Comparison of ENCODE assay signal across 17 mouse cellular contexts in the genomic region with DNA sequence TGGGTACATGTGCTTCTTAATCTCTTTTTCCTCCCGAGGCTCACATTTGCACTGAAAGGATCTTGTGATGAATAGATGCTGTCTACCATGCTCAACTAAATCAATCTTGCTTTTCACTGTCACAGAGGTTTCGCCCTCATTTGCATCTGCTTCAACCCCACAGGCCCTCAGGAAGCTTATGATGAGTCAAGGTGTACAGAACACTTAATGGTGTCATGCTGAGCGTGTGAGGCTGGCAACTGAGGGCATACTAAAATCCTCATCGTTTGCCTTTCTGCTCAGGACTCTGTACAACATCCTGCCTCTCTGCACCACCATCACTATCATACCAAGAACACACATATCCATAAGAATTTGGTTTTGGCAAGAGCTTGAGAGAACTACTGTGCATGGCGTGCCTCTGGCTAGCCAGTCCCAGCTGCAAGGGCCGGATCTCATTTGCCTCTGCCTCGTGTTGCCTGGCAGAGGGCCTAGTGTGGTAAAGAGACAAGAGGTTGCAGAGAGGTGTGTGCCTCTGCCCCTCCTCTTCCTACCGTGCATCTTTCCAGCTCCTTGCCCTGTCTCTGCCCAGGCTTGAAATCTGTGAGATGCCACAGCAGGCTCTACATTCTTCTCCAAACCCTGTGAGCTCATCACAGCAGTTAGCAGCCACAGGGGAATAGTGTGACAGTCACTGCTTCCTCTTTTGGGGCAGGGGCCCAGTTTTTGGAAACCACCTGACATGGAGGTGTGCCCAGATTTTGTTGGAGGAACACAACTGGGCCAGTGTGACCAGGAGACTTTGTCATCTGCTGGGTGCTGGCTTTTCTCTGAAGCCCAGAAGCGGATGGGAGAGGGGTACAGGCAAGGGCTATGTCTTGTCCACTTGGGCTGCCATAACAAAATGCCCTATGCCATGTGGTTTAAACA. TPM values are rescaled to one million over a fixed set of nuclear protein-coding genes. Genes with fewer than 3 reads are reported as not detected.
DNase-seq lines count a peak whose midpoint lies in the region; ATAC-seq lines count a peak whose summit lies in the region.
"Had no signal": no experiment of that assay in that cellular context is flagged by ENCODE, and none has a peak within 500 bp of the region (broad histone marks: within the 10 kb centered on the region; RNA-seq: fewer than 3 reads in every experiment).

No protein-coding gene starts in this region.

- H3K4me2 ChIP-seq in embryonic facial prominence, embryonic 14.5 days (ENCODE audit: low read depth, low read length) = no peak overlapping the region
- H3K4me2 ChIP-seq: heart, embryonic 11.5 days had no signal

- WGBS in embryonic facial prominence, embryonic 14.5 days = 67% methylated on average over 9 of the region's 9 CpGs
- 86% methylated on average over 9 of the region's 9 CpGs for WGBS in embryonic facial prominence, embryonic 10.5 days

- no peak for ATAC-seq in embryonic facial prominence, embryonic 14.5 days (ENCODE audit: low read depth)
- ATAC-seq: inflammation-experienced regulatory T-cells, adult 6 months had no signal

- H3K36me3 ChIP-seq in embryonic facial prominence, embryonic 14.5 days (ENCODE audit: control insufficient read depth, insufficient read depth, low read length) = no peaks in the 10 kb centered on the region
- H3K36me3 ChIP-seq in embryonic facial prominence, embryonic 10.5 days (replicated peaks) = no peaks in the 10 kb centered on the region
- H3K36me3 ChIP-seq: midbrain, embryonic 10.5 days had no signal

- no peak overlapping the region for H3K4me3 ChIP-seq in embryonic facial prominence, embryonic 14.5 days (ENCODE audit: low read depth, low read length)
- no peak overlapping the region for H3K4me3 ChIP-seq in embryonic facial prominence, embryonic 10.5 days
- H3K4me3 ChIP-seq: left cerebral cortex, adult 2 months; midbrain, embryonic 10.5 days; myocyte had no signal

- peak; percentile 20 for DNase-seq in embryonic facial prominence, embryonic 14.5 days (ENCODE audit: low spot score)
- DNase-seq in embryonic facial prominence, embryonic 10.5 days (ENCODE audit: low spot score) = no peak
- peak; percentile 87 to 89 for DNase-seq in B cell, adult 2 months
- peak; percentile 51 for DNase-seq in induced T-regulatory cell, adult 2 months (ENCODE audit: low read depth)
- DNase-seq in spleen, adult 18-20 months = peak; percentile 50 to 64
- DNase-seq in cerebellum, adult 8-10 months = no peak
- no peak for DNase-seq in layer of hippocampus, adult 9-11 months
- DNase-seq in kidney, postnatal 36 days = no peak
- DNase-seq: cerebellum, adult 11-12 months; gastrocnemius, postnatal 14 days; thymus, adult 2 months had no signal

- no peaks in the 10 kb centered on the region for H3K4me1 ChIP-seq in embryonic facial prominence, embryonic 14.5 days (ENCODE audit: control insufficient read depth, insufficient read depth, low read length)
- peaks cover 10% of the 10 kb centered on the region; the same call in 1 of the 2 replicates for H3K4me1 ChIP-seq in embryonic facial prominence, embryonic 10.5 days
- H3K4me1 ChIP-seq: midbrain, embryonic 10.5 days had no signal

- no peak overlapping the region for H3K27ac ChIP-seq in embryonic facial prominence, embryonic 14.5 days (replicated peaks; ENCODE audit: low read depth, low read length)
- H3K27ac ChIP-seq in embryonic facial prominence, embryonic 10.5 days (replicated peaks) = no peak overlapping the region
- H3K27ac ChIP-seq: left cerebral cortex, adult 2 months; liver, embryonic 14.5 days; midbrain, embryonic 10.5 days had no signal

- H3K9ac ChIP-seq in embryonic facial prominence, embryonic 14.5 days (ENCODE audit: low read depth, low read length) = no peak overlapping the region
- H3K9ac ChIP-seq: liver, embryonic 14.5 days had no signal

- no peaks in the 10 kb centered on the region for H3K27me3 ChIP-seq in embryonic facial prominence, embryonic 14.5 days (replicated peaks; ENCODE audit: control insufficient read depth, insufficient read depth, low read length)
- H3K27me3 ChIP-seq in embryonic facial prominence, embryonic 10.5 days (replicated peaks; ENCODE audit: low read depth, poor library complexity, severe bottlenecking) = peaks cover 2% of the 10 kb centered on the region

- H3K9me3 ChIP-seq in embryonic facial prominence, embryonic 14.5 days (ENCODE audit: control insufficient read depth, low read length) = no peaks in the 10 kb centered on the region
- no peaks in the 10 kb centered on the region for H3K9me3 ChIP-seq in embryonic facial prominence, embryonic 10.5 days
- H3K9me3 ChIP-seq: midbrain, embryonic 10.5 days had no signal

RNA-seq across cellular contexts. Expression of a gene that starts 1.4 kb away (rescaled TPM):
- polyA plus RNA-seq in embryonic facial prominence, embryonic 14.5 days (2014; fragmentation: Nextera tagmentation; extraction: Ambion mirVana) = 2.7 and 4.2 TPM in 2 replicates
- 0.65 and 0.73 TPM in 2 replicates for polyA plus RNA-seq in embryonic facial prominence, embryonic 10.5 days (2016; fragmentation: Nextera tagmentation; extraction: Ambion mirVana)

RNA-seq across cellular contexts. Expression of a gene that starts 9.8 kb away (rescaled TPM):
- polyA plus RNA-seq in embryonic facial prominence, embryonic 14.5 days (2014; fragmentation: Nextera tagmentation; extraction: Ambion mirVana) = 0.19 and 0.58 TPM in 2 replicates
- 0.12 and 0.19 TPM in 2 replicates for polyA plus RNA-seq in embryonic facial prominence, embryonic 10.5 days (2016; fragmentation: Nextera tagmentation; extraction: Ambion mirVana)

RNA-seq across cellular contexts. Expression of a gene that starts 59.5 kb away (rescaled TPM):
- 12.0 and 14.6 TPM in 2 replicates for polyA plus RNA-seq in embryonic facial prominence, embryonic 14.5 days (2014; fragmentation: Nextera tagmentation; extraction: Ambion mirVana)
- 10.5 and 11.2 TPM in 2 replicates for polyA plus RNA-seq in embryonic facial prominence, embryonic 10.5 days (2016; fragmentation: Nextera tagmentation; extraction: Ambion mirVana)

Comparison
In these comparisons a context has a peak if more than half of its experiments do, and no peak if none do; other contexts are left out.
1. DNase-seq: peak in embryonic facial prominence, embryonic 14.5 days (single experiment), B cell, adult 2 months (2 of 2), induced T-regulatory cell, adult 2 months (single experiment) and spleen, adult 18-20 months (2 of 2); none in embryonic facial prominence, embryonic 10.5 days (single experiment), cerebellum, adult 8-10 months (single experiment), layer of hippocampus, adult 9-11 months (single experiment) and kidney, postnatal 36 days (0 of 2).